Mouse (Mus musculus): ENCODE data around the gene Gstp2.

Gene Gstp2

GRCm38 (mm10) chr19:4045966-4046865, at the start of gene Gstp2:
TSS of gene Gstp2 (minus strand) at chr19:4046023.
- peak; percentile 82 to 87 for DNase-seq

- no peak for DNase-seq
These were observed 49.0 kb upstream of the Gstp2 start for GRCm38 (mm10) chr19:4094774-4095303.

DNA sequence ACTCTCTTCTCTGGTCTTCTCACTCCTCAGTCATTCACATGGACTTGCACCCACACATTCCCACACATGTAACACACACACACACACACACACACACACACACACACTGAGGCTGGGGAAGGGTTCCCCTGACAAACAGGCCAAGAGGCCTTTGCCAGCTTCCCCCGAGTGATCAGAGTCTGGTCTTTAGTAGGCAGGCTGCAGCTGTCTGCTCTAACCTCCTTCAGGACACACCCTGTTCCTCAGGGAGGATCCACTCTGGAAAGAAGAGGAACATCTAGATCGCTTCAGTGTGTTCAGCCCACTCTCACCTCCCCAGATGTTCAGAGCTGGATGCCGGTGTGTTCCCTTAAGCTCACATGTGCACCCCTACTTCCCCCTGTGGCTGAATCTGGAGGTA, 48.5 kb upstream of the Gstp2 start:
- DNase-seq, result no peak

DNA sequence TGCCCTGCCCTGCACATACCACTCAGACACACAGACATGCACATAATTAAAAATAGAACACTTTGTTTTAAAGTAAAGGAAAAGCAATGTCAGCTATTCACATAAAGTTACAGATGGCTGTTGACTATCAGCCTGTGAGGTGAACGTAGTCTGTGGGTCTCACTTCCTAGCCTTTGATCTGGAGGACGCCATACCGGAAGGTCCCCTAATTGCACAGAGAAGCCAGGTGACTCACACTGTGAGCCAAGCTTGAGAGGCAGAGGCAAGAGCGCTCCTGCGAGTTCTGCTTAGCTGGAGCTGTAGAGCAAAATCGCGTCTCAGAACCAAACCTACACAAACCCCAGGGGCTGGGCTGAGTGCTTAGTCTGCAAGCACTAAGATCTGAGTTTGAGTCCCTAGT, 47.9 kb upstream of the Gstp2 start:
- DNase-seq, result no peak

GRCm38 (mm10) chr19:4092750-4093149, 46.9 kb upstream of the Gstp2 start:
- DNase-seq, result no peak

GRCm38 (mm10) chr19:4091383-4091782, 45.6 kb upstream of the Gstp2 start:
- DNase-seq, result no peak

GRCm38 (mm10) chr19:4090446-4090845, 44.6 kb upstream of the Gstp2 start:
- DNase-seq, result no peak

DNA sequence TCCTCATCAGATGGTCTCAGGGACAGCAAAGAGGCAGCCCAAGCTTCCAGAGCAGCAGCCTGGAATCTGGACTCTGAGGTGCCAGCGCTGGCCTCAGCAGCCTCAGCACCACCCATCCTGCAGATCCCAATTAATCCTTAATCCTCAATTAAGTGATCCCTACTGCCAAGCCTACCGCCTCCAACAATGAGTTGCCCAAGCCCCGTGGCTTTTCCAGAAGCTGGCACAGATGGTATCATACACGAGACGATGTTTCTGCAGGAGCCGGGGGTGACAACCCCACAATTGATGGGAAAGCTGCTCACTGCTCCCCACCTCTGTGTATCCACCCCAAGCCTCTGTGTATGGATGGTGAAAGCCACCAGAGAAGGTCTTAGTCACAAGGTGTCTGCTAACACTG, 43.3 kb upstream of the Gstp2 start:
- no peak for DNase-seq

- DNase-seq, result no peak
These were observed 42.3 kb upstream of the Gstp2 start for GRCm38 (mm10) chr19:4088146-4088545.

- peak in 1 of 2 experiments; percentile 28 for DNase-seq
These were observed 41.3 kb upstream of the Gstp2 start for GRCm38 (mm10) chr19:4087090-4087489.

- no peak for DNase-seq
These were observed 40.3 kb upstream of the Gstp2 start for GRCm38 (mm10) chr19:4086156-4086555.

- DNase-seq, result peak in 1 of 2 experiments; percentile 41
These were observed 39.2 kb upstream of the Gstp2 start for GRCm38 (mm10) chr19:4084984-4085383.

DNA sequence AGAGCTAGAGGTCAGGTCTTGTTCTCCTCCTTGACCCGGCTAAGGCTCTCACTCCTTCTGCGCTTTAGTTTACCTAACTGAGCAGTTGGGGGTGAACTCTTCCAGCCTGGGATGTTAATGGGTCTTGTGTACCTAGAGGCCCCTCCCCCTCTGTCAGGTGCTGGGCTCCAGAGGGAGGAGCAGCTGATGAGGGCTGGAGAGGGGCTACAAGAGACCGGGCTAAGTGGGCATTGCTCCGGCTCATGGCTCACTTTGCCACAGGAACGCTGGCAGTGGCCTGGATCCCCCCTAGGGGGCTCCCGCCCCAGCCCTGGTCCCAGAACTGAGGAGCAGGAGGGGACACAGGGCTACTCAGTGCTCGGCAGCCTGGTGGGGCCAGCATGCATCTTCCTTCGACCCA, 38.0 kb upstream of the Gstp2 start:
- peak; percentile 29 to 36 for DNase-seq

- peak in 1 of 2 experiments; percentile 46 for DNase-seq
These were observed 37.5 kb upstream of the Gstp2 start for GRCm38 (mm10) chr19:4083316-4083715.

DNA sequence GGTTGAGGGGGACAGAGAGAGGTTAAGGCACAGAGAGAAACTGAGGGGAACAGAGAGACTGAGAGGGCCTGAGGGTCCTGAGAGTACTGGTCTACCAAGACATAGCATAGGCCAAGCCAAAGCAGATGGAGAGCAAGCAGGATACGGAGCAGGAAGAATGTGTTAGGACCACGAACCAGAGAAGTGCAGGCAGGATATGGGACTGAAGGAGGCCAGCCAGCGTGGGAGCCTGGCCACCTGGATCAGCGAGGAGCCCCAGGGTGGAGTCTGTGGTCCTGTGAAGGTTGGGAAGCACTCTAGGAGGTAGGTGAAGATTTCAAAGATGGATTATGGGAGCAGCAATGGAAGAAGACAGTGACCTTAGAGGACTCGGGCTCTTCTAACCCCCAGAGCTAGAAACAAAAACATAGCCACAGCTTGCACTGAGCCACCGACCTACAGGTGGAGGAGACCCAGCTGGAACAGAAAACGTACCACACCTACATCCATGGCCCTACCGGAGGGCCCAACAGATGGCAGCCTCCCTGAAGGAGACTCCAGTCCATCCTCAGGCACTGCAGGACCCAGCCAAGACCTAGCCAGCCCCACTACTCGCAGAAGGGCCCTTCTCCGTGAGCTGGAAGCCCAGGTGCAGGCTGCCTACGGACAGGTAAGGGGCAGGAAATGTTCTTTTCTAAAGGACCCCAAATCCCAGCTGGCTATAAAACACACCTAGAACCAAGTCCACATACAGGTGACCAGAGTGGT, 36.6 kb upstream of the Gstp2 start:
- DNase-seq, result peak; percentile 58 to 65

GRCm38 (mm10) chr19:4081394-4081793, 35.6 kb upstream of the Gstp2 start, which contains the start of gene Cabp2:
TSS of gene Cabp2 (plus strand) at chr19:4081578.
- DNase-seq, result peak in 1 of 2 experiments; percentile 24

- peak; percentile 87 to 91 for DNase-seq
These were observed 34.7 kb upstream of the Gstp2 start for GRCm38 (mm10) chr19:4080511-4081009.

DNA sequence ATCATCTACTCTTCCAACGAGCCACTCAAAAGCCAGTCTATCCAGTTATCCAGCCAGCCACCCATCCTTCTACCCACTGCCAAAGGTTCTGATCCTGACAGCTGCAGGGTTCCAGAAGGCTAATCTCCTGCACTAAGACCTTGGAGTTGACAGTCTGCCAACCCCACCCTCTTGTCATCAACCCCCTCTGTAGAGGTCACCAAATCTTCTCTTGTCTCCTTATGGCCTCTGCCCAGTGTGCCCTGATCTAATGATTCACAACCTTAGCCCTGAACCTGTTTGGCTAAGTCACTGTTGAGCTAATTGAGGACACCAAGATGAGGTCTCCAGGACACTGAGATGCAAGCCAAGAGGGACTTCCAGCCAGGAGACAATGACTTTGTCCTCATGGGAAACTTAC, 33.8 kb upstream of the Gstp2 start:
- peak; percentile 29 to 36 for DNase-seq

DNA sequence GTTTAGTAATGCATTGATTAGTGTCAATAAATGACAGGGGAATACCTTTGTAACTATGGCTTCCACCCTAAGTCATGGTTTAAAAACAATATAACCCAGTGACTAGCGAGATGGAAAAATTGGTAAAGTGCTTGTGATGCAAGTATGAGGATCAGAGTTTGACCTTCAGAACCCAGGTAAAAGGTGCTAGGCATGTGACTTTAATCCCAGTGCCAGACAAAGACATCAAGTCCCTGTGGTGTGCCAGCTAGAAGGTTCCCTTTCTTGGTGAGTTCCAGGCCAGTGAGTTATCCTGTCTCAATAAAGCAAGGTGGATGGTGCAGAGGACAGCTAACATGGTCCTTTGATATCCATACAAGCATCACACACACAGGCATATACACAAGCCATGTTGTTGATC, 29.7 kb upstream of the Gstp2 start:
- DNase-seq, result no peak

DNA sequence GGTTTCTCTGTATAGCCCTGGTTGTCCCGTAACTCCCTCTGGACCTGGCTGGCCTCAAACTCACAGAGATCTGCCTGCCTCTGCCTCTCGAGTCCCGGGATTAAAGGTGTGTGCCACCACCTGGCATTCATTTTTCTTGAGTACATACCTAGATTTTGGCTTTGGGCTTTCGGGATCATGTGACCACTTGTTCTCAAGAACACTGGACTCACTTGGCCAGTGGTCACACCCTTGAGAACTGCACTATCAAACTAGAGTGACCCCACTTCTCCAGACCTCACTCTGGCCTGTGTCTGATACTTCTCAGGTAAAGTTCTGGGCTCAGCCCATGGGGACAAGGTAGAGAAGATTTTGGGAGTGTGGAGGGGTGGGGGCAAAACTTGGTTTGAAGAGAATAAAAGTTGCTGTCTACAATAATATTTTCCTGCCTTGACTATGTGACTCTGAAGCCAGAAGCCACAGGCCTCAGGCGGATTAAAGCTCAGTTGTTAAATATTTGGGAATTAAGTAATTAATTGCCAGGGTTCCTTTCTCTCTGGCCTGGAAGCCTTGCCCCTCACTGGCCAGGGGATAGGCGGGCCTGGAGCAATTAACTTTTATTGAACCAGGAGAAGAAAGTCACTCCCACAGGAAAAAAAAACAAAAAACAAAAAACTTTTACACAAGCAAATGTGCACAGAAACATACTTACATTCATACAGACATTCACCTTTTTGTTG, 27.0 kb upstream of the Gstp2 start:
- DNase-seq, result no peak

GRCm38 (mm10) chr19:4071406-4071805, 25.6 kb upstream of the Gstp2 start:
- peak in 1 of 2 experiments; percentile 62 for DNase-seq

- DNase-seq, result no peak
These were observed 24.9 kb upstream of the Gstp2 start for GRCm38 (mm10) chr19:4070756-4071155.

DNA sequence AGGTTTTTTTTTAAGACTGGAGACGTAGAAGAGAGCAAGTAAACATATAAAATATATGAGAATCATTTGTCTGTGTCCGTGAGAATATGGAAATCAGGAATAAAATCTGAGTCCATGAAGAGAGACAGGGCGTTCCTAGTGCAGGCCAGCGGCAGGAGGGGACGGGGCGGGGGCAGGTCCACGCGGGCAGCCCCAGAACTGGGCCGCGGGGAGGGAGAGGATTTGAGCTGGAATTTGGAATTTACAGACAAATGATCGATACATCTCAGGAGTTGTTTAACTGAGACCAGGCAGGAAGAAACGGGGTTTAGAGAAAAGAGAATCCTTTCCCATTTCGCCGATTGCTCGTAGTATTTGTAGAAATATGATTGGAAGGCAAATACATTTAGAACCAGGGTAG, 24.5 kb upstream of the Gstp2 start:
- no peak for DNase-seq

Data from cerebellum, postnatal 25 days (tissue).